Mouse (Mus musculus): ENCODE measurements around the gene Zcchc17.

Gene Zcchc17

GRCm38 (mm10) chr4:130282856-130283255 lies 76.9 kb downstream of the Zcchc17 start:
- no peak for DNase-seq (ENCODE audit: low read depth)

- no peak for DNase-seq (ENCODE audit: low read depth)
These were observed 80.6 kb downstream of the Zcchc17 start, which contains the start of gene Serinc2 for GRCm38 (mm10) chr4:130279105-130279504. Gene Serinc2 (minus strand): TSS chr4:130279205.

GRCm38 (mm10) chr4:130276573-130277176 lies 83.1 kb downstream of the Zcchc17 start:
- peak; percentile 76 for DNase-seq (ENCODE audit: low read depth)

GRCm38 (mm10) chr4:130275823-130276105 lies 84.0 kb downstream of the Zcchc17 start:
- no peak for DNase-seq (ENCODE audit: low read depth)

- DNase-seq (ENCODE audit: low read depth), result no peak
These were observed 84.5 kb downstream of the Zcchc17 start for GRCm38 (mm10) chr4:130275016-130275822.

GRCm38 (mm10) chr4:130274346-130275015 lies 85.3 kb downstream of the Zcchc17 start:
- no peak for DNase-seq (ENCODE audit: low read depth)

GRCm38 (mm10) chr4:130273698-130274345 lies 85.9 kb downstream of the Zcchc17 start:
- peak; percentile 48 for DNase-seq (ENCODE audit: low read depth)

GRCm38 (mm10) chr4:130270611-130271347 lies 89.0 kb downstream of the Zcchc17 start:
- peak; percentile 59 for DNase-seq (ENCODE audit: low read depth)

- DNase-seq (ENCODE audit: low read depth), result peak; percentile 81
These were observed 89.7 kb downstream of the Zcchc17 start for GRCm38 (mm10) chr4:130270089-130270488.

- no peak for DNase-seq (ENCODE audit: low read depth)
These were observed 91.0 kb downstream of the Zcchc17 start for GRCm38 (mm10) chr4:130268736-130269135.

- DNase-seq (ENCODE audit: low read depth), result no peak
These were observed 92.7 kb downstream of the Zcchc17 start for GRCm38 (mm10) chr4:130267069-130267468.

- peak; percentile 80 for DNase-seq (ENCODE audit: low read depth)
These were observed 93.1 kb downstream of the Zcchc17 start for GRCm38 (mm10) chr4:130266601-130267000.
